Mouse (Mus musculus): ENCODE results near the gene Ntng2. TPM values are rescaled to one million over a fixed set of nuclear protein-coding genes. Genes with fewer than 3 reads are reported as not detected.

Gene Ntng2
- polyA plus RNA-seq, 1 experiment: 23.4 TPM

DNA sequence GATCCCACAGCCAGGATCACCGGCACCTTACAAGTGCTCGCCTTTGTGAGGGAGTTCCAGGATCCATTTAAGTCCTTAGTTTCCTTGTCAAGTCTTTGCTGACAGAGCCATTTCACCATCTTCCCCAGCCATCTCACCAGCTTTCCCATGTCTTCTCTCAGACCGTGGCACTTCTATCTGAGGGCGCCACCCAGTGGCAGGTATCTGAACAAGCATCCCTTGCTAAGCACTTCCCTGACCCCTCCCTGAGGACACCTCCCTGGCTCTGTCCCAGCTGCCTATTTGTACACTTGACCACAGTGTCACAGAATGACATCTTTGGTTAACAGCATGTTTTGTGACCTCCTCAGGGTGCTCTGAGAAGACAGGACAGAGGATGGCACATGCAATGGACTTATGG, 15.2 kb downstream of the Ntng2 start:
- Histone ChIP-seq H3K4me3 (ENCODE audit: low read depth, low read length) (no peak overlapping the region), H3K36me3 (ENCODE audit: control insufficient read depth, insufficient read depth, low read length) (no peaks in the 10 kb centered on the region), H3K27ac (ENCODE audit: insufficient read depth, low read depth, low read length) (no peak overlapping the region), H3K27me3 (ENCODE audit: control insufficient read depth, insufficient read depth, low read length) (no peaks in the 10 kb centered on the region), H3K4me1 (ENCODE audit: control insufficient read depth, insufficient read depth, insufficient read length, low read length) (no peaks in the 10 kb centered on the region)
- no peak for TF ChIP-seq POLR2A (IDR thresholded peaks at IDR 0.05; ENCODE audit: low read depth, low read length)
- TF ChIP-seq CTCF (IDR thresholded peaks at IDR 0.05; ENCODE audit: extremely low read depth, insufficient read length, insufficient replicate concordance, low read depth, low read length): peak; percentile 77; the same call in 1 of the 2 replicates
- 24% methylated on average over 4 of the region's 4 CpGs for WGBS

DNA sequence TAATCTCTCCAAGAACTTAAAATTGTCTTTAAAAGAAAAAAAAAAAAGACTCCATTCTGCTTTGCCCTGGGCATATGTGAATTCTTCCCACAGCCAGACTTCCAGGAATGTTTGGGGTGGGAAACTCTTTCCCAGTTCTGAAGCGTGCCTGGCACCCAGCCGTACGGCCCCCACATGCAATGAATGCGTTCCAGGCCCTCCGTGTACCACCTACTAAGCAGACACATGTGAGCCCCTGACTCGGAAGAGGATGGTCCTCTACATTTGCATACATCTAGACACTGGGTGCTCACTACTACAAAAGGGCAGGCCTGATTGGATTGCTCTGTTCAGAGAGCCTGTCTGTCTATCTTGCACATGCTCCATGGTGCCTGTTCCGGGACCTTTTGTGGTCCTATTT, 17.0 kb downstream of the Ntng2 start:
- Histone ChIP-seq H3K36me3 (ENCODE audit: control insufficient read depth, insufficient read depth, low read length) (no peaks in the 10 kb centered on the region), H3K27me3 (ENCODE audit: control insufficient read depth, insufficient read depth, low read length) (no peaks in the 10 kb centered on the region), H3K27ac (ENCODE audit: insufficient read depth, low read depth, low read length) (no peak overlapping the region), H3K4me1 (ENCODE audit: control insufficient read depth, insufficient read depth, insufficient read length, low read length) (no peaks in the 10 kb centered on the region), H3K4me3 (ENCODE audit: low read depth, low read length) (no peak overlapping the region)
- WGBS: 84% methylated on average over 7 of the region's 7 CpGs
- TF ChIP-seq CTCF (IDR thresholded peaks at IDR 0.05; ENCODE audit: extremely low read depth, insufficient read length, insufficient replicate concordance, low read depth, low read length) (no peak), POLR2A (IDR thresholded peaks at IDR 0.05; ENCODE audit: low read depth, low read length) (no peak)

DNA sequence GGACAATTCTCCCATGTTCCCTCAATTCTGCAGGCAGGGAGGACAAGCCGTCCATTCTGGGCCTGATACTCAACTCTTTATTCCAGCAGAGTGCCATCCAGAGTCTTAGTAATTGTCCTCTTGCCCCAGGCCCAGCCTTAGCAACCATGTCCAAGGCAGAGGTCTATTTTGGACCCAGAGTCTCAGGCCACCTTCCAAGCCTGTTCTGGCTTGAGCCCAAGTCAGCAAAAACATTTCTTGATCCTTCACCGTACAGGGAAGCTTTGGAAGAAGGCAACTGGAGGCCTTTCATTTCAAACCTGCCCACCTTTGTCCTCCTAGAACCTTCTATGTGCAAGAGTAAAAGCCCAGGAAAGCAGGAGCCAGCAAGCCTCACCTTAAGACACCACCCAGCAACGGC, 17.8 kb downstream of the Ntng2 start:
- H3K36me3 ChIP-seq (ENCODE audit: control insufficient read depth, insufficient read depth, low read length): no peaks in the 10 kb centered on the region
- 55% methylated on average over 3 of the region's 3 CpGs for WGBS
- TF ChIP-seq CTCF (IDR thresholded peaks at IDR 0.05; ENCODE audit: extremely low read depth, insufficient read length, insufficient replicate concordance, low read depth, low read length): no peak
- no peak for TF ChIP-seq POLR2A (IDR thresholded peaks at IDR 0.05; ENCODE audit: low read depth, low read length)
- H3K27me3 ChIP-seq (ENCODE audit: control insufficient read depth, insufficient read depth, low read length): no peaks in the 10 kb centered on the region
- no peak overlapping the region for H3K27ac ChIP-seq (ENCODE audit: insufficient read depth, low read depth, low read length)
- H3K4me1 ChIP-seq (ENCODE audit: control insufficient read depth, insufficient read depth, insufficient read length, low read length): no peaks in the 10 kb centered on the region
- no peak overlapping the region for H3K4me3 ChIP-seq (ENCODE audit: low read depth, low read length)

GRCm38 (mm10) chr2:29234002-29234401, 18.8 kb downstream of the Ntng2 start:
- no peaks in the 10 kb centered on the region for H3K36me3 ChIP-seq (ENCODE audit: control insufficient read depth, insufficient read depth, low read length)
- no peak overlapping the region for H3K27ac ChIP-seq (ENCODE audit: insufficient read depth, low read depth, low read length)
- H3K4me3 ChIP-seq (ENCODE audit: low read depth, low read length): no peak overlapping the region
- no peaks in the 10 kb centered on the region for H3K27me3 ChIP-seq (ENCODE audit: control insufficient read depth, insufficient read depth, low read length)
- no peak for TF ChIP-seq POLR2A (IDR thresholded peaks at IDR 0.05; ENCODE audit: low read depth, low read length)
- TF ChIP-seq CTCF (IDR thresholded peaks at IDR 0.05; ENCODE audit: extremely low read depth, insufficient read length, insufficient replicate concordance, low read depth, low read length): no peak
- H3K4me1 ChIP-seq (ENCODE audit: control insufficient read depth, insufficient read depth, insufficient read length, low read length): no peaks in the 10 kb centered on the region
- WGBS: 61% methylated on average over 4 of the region's 4 CpGs

DNA sequence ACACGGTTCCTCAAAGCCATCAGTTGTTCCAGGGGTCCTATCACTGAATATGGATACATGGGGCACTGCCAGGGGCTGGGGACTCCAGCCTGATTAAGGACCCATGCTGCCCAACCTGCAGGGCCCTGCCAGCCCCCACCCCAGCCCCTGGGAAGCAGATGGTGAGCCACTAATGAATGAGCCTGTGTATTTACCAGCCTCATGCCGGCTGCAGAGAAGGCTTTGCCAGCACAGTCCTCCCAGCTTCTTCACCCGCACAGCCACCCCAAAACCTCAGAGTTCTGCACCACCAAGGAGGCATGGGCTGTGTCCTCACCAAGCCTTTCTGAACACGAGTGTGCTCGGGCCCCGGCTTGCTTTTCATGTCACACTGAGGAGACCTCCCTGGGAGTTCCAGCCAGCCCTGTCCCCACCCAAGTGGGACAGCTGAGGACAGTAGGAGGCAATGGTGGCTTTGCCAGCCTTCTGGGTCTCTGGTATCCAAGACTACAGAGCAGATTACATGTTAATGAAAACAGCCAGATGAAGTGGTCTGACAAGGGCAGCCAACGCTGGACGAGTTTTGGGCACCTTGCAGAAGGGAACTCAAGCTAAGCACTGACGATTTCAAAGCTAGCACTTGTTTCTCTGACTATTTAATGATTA, 22.5 kb downstream of the Ntng2 start:
- Histone ChIP-seq H3K36me3 (ENCODE audit: control insufficient read depth, insufficient read depth, low read length) (no peaks in the 10 kb centered on the region), H3K4me1 (ENCODE audit: control insufficient read depth, insufficient read depth, insufficient read length, low read length) (no peaks in the 10 kb centered on the region), H3K27me3 (ENCODE audit: control insufficient read depth, insufficient read depth, low read length) (no peaks in the 10 kb centered on the region), H3K4me3 (ENCODE audit: low read depth, low read length) (no peak overlapping the region), H3K27ac (ENCODE audit: insufficient read depth, low read depth, low read length) (no peak overlapping the region)
- TF ChIP-seq POLR2A (IDR thresholded peaks at IDR 0.05; ENCODE audit: low read depth, low read length): no peak
- no peak for TF ChIP-seq CTCF (IDR thresholded peaks at IDR 0.05; ENCODE audit: extremely low read depth, insufficient read length, insufficient replicate concordance, low read depth, low read length)
- WGBS: 68% methylated on average over 9 of the region's 9 CpGs

- H3K4me1 ChIP-seq (ENCODE audit: control insufficient read depth, insufficient read depth, insufficient read length, low read length): no peaks in the 10 kb centered on the region
- H3K4me3 ChIP-seq (ENCODE audit: low read depth, low read length): no peak overlapping the region
- no peaks in the 10 kb centered on the region for H3K36me3 ChIP-seq (ENCODE audit: control insufficient read depth, insufficient read depth, low read length)
- WGBS: 67% methylated on average over 4 of the region's 4 CpGs
- no peaks in the 10 kb centered on the region for H3K27me3 ChIP-seq (ENCODE audit: control insufficient read depth, insufficient read depth, low read length)
- no peak overlapping the region for H3K27ac ChIP-seq (ENCODE audit: insufficient read depth, low read depth, low read length)
- TF ChIP-seq POLR2A (IDR thresholded peaks at IDR 0.05; ENCODE audit: low read depth, low read length) (no peak), CTCF (IDR thresholded peaks at IDR 0.05; ENCODE audit: extremely low read depth, insufficient read length, insufficient replicate concordance, low read depth, low read length) (no peak)
These were observed 26.1 kb downstream of the Ntng2 start for GRCm38 (mm10) chr2:29226671-29227070.

GRCm38 (mm10) chr2:29223591-29224262, 29.1 kb downstream of the Ntng2 start:
- 42% methylated on average over 7 of the region's 7 CpGs for WGBS
- Histone ChIP-seq H3K27me3 (ENCODE audit: control insufficient read depth, insufficient read depth, low read length) (no peaks in the 10 kb centered on the region), H3K36me3 (ENCODE audit: control insufficient read depth, insufficient read depth, low read length) (no peaks in the 10 kb centered on the region), H3K4me3 (ENCODE audit: low read depth, low read length) (no peak overlapping the region), H3K4me1 (ENCODE audit: control insufficient read depth, insufficient read depth, insufficient read length, low read length) (no peaks in the 10 kb centered on the region), H3K27ac (ENCODE audit: insufficient read depth, low read depth, low read length) (no peak overlapping the region)
- no peak for TF ChIP-seq CTCF (IDR thresholded peaks at IDR 0.05; ENCODE audit: extremely low read depth, insufficient read length, insufficient replicate concordance, low read depth, low read length)
- no peak for TF ChIP-seq POLR2A (IDR thresholded peaks at IDR 0.05; ENCODE audit: low read depth, low read length)
